Mouse (Mus musculus) hindbrain, embryonic 13.5 days (tissue): ENCODE results near the gene Prp2. TPM values are rescaled to one million over a fixed set of nuclear protein-coding genes. Genes with fewer than 3 reads are reported as not detected.
"Not testable (repeated sequence)": the region's sequence is repeated elsewhere in the genome, so short reads cannot be mapped to it uniquely, and the experiment has no call there.

ENCODE experiments used
- ATAC-seq: fragments of 200-750 bp; cut with Nextera tagmentation; 2 replicates; pipeline ENCODE4 v1.8.0; 2017; ENCODE audit warnings: moderate TSS enrichment; ENCODE audit not compliant: low FRiP score
- H3K27ac ChIP-seq: fragments of 300-500 bp; sonication (generic); 2 replicates; pipeline ENCODE4 v1.5.1; 2015; ENCODE audit warnings: inconsistent platforms, mild to moderate bottlenecking, moderate library complexity
- H3K27me3 ChIP-seq: fragments of 300-500 bp; sonication (generic); 2 replicates; pipeline ENCODE4 v1.6.1; 2015; ENCODE audit warnings: mild to moderate bottlenecking, inconsistent platforms
- H3K36me3 ChIP-seq: fragments of 300-500 bp; sonication (generic); 2 replicates; pipeline ENCODE4 v1.6.1; 2015; ENCODE audit warnings: mild to moderate bottlenecking, inconsistent platforms
- H3K4me1 ChIP-seq: fragments of 300-500 bp; sonication (generic); replicated peaks from 2 replicates; pipeline ENCODE4 v1.6.1; 2015; ENCODE audit warnings: inconsistent platforms
- H3K4me2 ChIP-seq: fragments of 300-500 bp; sonication (generic); 2 replicates; pipeline ENCODE4 v1.6.1; 2015; ENCODE audit warnings: inconsistent platforms, mild to moderate bottlenecking, moderate library complexity
- H3K4me3 ChIP-seq: fragments of 300-500 bp; sonication (generic); 2 replicates; pipeline ENCODE4 v1.5.1; 2015; ENCODE audit warnings: mild to moderate bottlenecking, inconsistent platforms
- H3K9ac ChIP-seq: fragments of 300-500 bp; sonication (generic); 2 replicates; pipeline ENCODE4 v1.6.1; 2015; ENCODE audit warnings: mild to moderate bottlenecking, inconsistent platforms
- H3K9me3 ChIP-seq: fragments of 300-500 bp; sonication (generic); 2 replicates; pipeline ENCODE4 v1.6.1; 2016; ENCODE audit warnings: inconsistent platforms
- WGBS: fragments of 180-500 bp; shearing (Covaris S2); methylation state at CpG from one replicate; pipeline ENCODE4 v1.1.7; 2015; 5-methylcytosine and 5-hydroxymethylcytosine counted together
- polyA plus RNA-seq: library from polyadenylated mRNA; unstranded; fragments of >200 nt; fragmentation: Nextera tagmentation; extraction: Ambion mirVana; gene quantifications from 2 replicates; pipeline ENCODE4 v1.2.1, GENCODE M21; 2015

Prp2 gene
- not detected in 2 replicates for polyA plus RNA-seq

DNA sequence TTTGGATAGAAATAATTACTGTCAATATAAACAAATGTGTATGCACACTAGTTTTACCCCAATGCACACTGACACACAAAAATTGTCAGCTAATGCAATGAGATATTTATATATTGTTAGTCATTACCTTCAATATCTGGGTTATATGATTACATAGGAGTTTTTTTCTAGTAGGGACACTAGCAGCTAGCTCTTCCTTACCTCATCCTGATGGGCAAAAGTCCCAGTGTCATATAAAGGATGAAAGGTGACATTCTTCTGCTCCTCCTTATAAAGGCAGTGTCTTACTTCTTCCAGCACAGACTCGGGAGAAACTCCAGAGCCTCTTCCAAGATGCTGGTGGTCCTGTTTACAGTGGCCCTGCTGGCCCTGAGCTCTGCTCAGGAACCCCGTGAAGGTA lies at the start of gene Prp2:
TSS of gene Prp2 (plus strand) at position 301 of the 400 bp plus-strand sequence.
- WGBS: 79% methylated on average over 2 of the region's 2 CpGs

DNA sequence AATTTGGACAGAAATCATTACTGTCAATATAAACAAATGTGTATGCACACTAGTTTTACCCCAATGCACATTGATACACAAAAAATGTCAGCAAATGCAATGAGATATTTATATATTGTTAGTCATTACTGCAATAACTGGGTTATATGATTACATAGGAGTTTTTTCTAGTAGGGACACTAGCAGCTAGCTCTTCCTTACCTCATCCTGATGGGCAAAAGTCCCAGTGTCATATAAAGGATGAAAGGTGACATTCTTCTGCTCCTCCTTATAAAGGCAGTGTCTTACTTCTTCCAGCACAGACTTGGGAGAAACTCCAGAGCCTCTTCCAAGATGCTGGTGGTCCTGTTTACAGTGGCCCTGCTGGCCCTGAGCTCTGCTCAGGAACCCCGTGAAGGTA lies 26.2 kb upstream of the Prp2 start, which contains the start of gene Prh1:
TSS of gene Prh1 (plus strand) at position 301 of the 400 bp plus-strand sequence.
- not testable (repeated sequence) for H3K4me2 ChIP-seq, H3K27ac ChIP-seq, ATAC-seq, H3K9me3 ChIP-seq, H3K4me1 ChIP-seq, H3K9ac ChIP-seq, H3K36me3 ChIP-seq, H3K4me3 ChIP-seq, H3K27me3 ChIP-seq
- 85% methylated on average over 1 of the region's 1 CpGs for WGBS

More for the DNA sequence above, at the start of gene Prp2:
- H3K4me1 ChIP-seq, H3K4me2 ChIP-seq, H3K9me3 ChIP-seq, H3K4me3 ChIP-seq, H3K27me3 ChIP-seq, ATAC-seq, H3K36me3 ChIP-seq, H3K9ac ChIP-seq, H3K27ac ChIP-seq: not testable (repeated sequence)

DNA sequence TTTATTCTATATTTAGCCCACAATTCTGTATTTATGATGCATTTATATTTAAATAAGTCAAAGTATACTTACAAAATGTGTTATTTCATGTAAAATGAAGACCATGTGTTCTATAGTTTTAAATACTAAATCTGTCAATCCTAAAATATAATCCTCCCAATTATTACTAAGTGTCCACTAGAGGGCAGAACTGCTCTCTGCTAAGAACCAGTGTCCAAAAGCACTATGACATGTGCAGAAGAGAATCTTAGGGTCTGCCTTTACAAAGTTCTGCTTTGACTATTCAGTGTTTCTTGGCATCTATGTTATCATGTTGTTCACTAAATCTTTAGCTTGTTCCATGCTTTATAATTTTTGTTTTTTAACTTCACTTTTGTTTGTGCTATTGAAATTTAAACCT lies 53.7 kb downstream of the Prp2 start:
- no peak for ATAC-seq
- no peak overlapping the region for H3K4me2 ChIP-seq
- no peak overlapping the region for H3K4me3 ChIP-seq
- no peaks in the 10 kb centered on the region for H3K4me1 ChIP-seq
- H3K27me3 ChIP-seq: no peaks in the 10 kb centered on the region
- no peak overlapping the region for H3K27ac ChIP-seq
- no peaks in the 10 kb centered on the region for H3K36me3 ChIP-seq
- H3K9me3 ChIP-seq: no peaks in the 10 kb centered on the region
- no peak overlapping the region for H3K9ac ChIP-seq

Other genes starting within 250 kb of the Prp2 start
- gene Gm8882, start 231.8 kb upstream of the Prp2 start, polyA plus RNA-seq: not detected in 2 replicates
- gene Prh1, start 26.1 kb upstream of the Prp2 start, polyA plus RNA-seq: not detected in 2 replicates
- gene A630073D07Rik, start 55.6 kb downstream of the Prp2 start, polyA plus RNA-seq: not detected in 2 replicates
- not detected in 2 replicates for gene Tas2r120, start 61.0 kb downstream of the Prp2 start, polyA plus RNA-seq
- not detected in 2 replicates for gene Tas2r121, start 105.1 kb downstream of the Prp2 start, polyA plus RNA-seq
- not detected in 2 replicates for gene Tas2r122, start 116.0 kb downstream of the Prp2 start, polyA plus RNA-seq
- gene Tas2r115, start 142.1 kb downstream of the Prp2 start, polyA plus RNA-seq: not detected in 2 replicates
- gene Tas2r124, start 158.8 kb downstream of the Prp2 start, polyA plus RNA-seq: not detected in 2 replicates
- not detected in 2 replicates for gene Tas2r102, start 166.2 kb downstream of the Prp2 start, polyA plus RNA-seq
- gene Tas2r136, start 182.2 kb downstream of the Prp2 start, polyA plus RNA-seq: not detected in 2 replicates
- gene Tas2r117, start 206.9 kb downstream of the Prp2 start, polyA plus RNA-seq: not detected in 2 replicates